Mouse (Mus musculus) liver, embryonic 14.5 days (tissue): Measurements from ENCODE around the gene Mrpl22.

Source experiments
- CTCF ChIP-seq: IDR thresholded peaks from 2 replicates; pipeline ENCODE4 v1.5.1; 2016; ENCODE audit warnings: antibody characterized with exemption, low read depth, control low read depth
- EP300 ChIP-seq: IDR thresholded peaks from 2 replicates; pipeline ENCODE4 v1.6.1; 2016; ENCODE audit warnings: antibody characterized with exemption, low read depth

GRCm38 (mm10) chr11:58146241-58146640 is 25.2 kb upstream of the Mrpl22 start:
- TF ChIP-seq CTCF = no peak
- TF ChIP-seq EP300 = no peak
